Mouse (Mus musculus) hindbrain, embryonic 12.5 days (tissue): Measurements from ENCODE around the gene Btrc. TPM values are rescaled to one million over a fixed set of nuclear protein-coding genes. Genes with fewer than 3 reads are reported as not detected.
A peak's percentile ranks its signal among the peaks of the same experiment; 100 is the strongest.

Experiments
- ATAC-seq: fragments of 200-750 bp; cut with Nextera tagmentation; 2 replicates; pipeline ENCODE4 v1.8.0; 2017; ENCODE audit warnings: moderate TSS enrichment; ENCODE audit not compliant: low FRiP score
- H3K27ac ChIP-seq: fragments of 300-500 bp; sonication (generic); 2 replicates; pipeline ENCODE4 v1.5.1; 2016; ENCODE audit warnings: mild to moderate bottlenecking
- H3K27me3 ChIP-seq: fragments of 300-500 bp; sonication (generic); 2 replicates; pipeline ENCODE4 v1.6.1; 2016; ENCODE audit warnings: mild to moderate bottlenecking
- H3K36me3 ChIP-seq: fragments of 300-500 bp; sonication (generic); 2 replicates; pipeline ENCODE4 v1.6.1; 2016; ENCODE audit warnings: mild to moderate bottlenecking
- H3K4me1 ChIP-seq: fragments of 300-500 bp; sonication (generic); 2 replicates; pipeline ENCODE4 v1.6.1; 2016
- H3K4me2 ChIP-seq: fragments of 300-500 bp; sonication (generic); replicated peaks from 2 replicates; pipeline ENCODE4 v1.6.1; 2016; ENCODE audit warnings: mild to moderate bottlenecking
- H3K4me3 ChIP-seq: fragments of 300-500 bp; sonication (generic); 2 replicates; pipeline ENCODE4 v1.5.1; 2016; ENCODE audit warnings: mild to moderate bottlenecking
- H3K9ac ChIP-seq: fragments of 300-500 bp; sonication (generic); 2 replicates; pipeline ENCODE4 v1.6.1; 2016; ENCODE audit warnings: mild to moderate bottlenecking, moderate library complexity
- H3K9me3 ChIP-seq: fragments of 300-500 bp; sonication (generic); replicated peaks from 2 replicates; pipeline ENCODE4 v1.6.1; 2016; ENCODE audit warnings: mild to moderate bottlenecking
- WGBS: fragments of 180-500 bp; shearing (Covaris S2); methylation state at CpG from one replicate; pipeline ENCODE4 v1.1.7; 2016; 5-methylcytosine and 5-hydroxymethylcytosine counted together
- polyA plus RNA-seq: library from polyadenylated mRNA; unstranded; fragments of >200 nt; fragmentation: Nextera tagmentation; extraction: Ambion mirVana; gene quantifications from 2 replicates; pipeline ENCODE4 v1.2.1, GENCODE M21; 2016

The Btrc gene
- polyA plus RNA-seq, 1 experiment from 2014 or later, result 67.1 TPM

- 77% methylated on average over 7 of the region's 7 CpGs for WGBS
- no peak overlapping the region for H3K4me3 ChIP-seq
- H3K9me3 ChIP-seq, result no peaks in the 10 kb centered on the region
- no peak overlapping the region for H3K27ac ChIP-seq
- H3K4me1 ChIP-seq, result peaks cover 17% of the 10 kb centered on the region
- H3K9ac ChIP-seq, result no peak overlapping the region
- H3K36me3 ChIP-seq, result no peaks in the 10 kb centered on the region
- H3K27me3 ChIP-seq, result peaks cover 15% of the 10 kb centered on the region
- H3K4me2 ChIP-seq, result no peak overlapping the region
- no peak for ATAC-seq
Observed at GRCm38 (mm10) chr19:45456896-45457295, 93.4 kb downstream of the Btrc start.

- Histone ChIP-seq H3K27ac (0 out of 2 replicates have a peak overlapping the region, but pooled peaks have one; percentile 17), H3K27me3 (peaks cover 18% of the 10 kb centered on the region)
- 19% methylated on average over 7 of the region's 7 CpGs for WGBS
Observed at GRCm38 (mm10) chr19:45458702-45459101, 95.2 kb downstream of the Btrc start.

GRCm38 (mm10) chr19:45459931-45460665, 96.6 kb downstream of the Btrc start:
- Histone ChIP-seq H3K4me1 (peaks cover 17% of the 10 kb centered on the region), H3K27me3 (peaks cover 14% of the 10 kb centered on the region), H3K4me3 (no peak overlapping the region), H3K27ac (no peak overlapping the region), H3K9ac (no peak overlapping the region), H3K4me2 (no peak overlapping the region), H3K9me3 (no peaks in the 10 kb centered on the region), H3K36me3 (no peaks in the 10 kb centered on the region)
- no peak for ATAC-seq
- WGBS, result 35% methylated on average over 9 of the region's 9 CpGs

More at GRCm38 (mm10) chr19:45458702-45459101, 95.2 kb downstream of the Btrc start:
- Histone ChIP-seq H3K9ac (no peak overlapping the region), H3K4me1 (peaks cover 17% of the 10 kb centered on the region), H3K4me3 (no peak overlapping the region), H3K9me3 (no peaks in the 10 kb centered on the region), H3K4me2 (no peak overlapping the region), H3K36me3 (no peaks in the 10 kb centered on the region)
- no peak for ATAC-seq

- no peak for ATAC-seq
- peaks cover 17% of the 10 kb centered on the region for H3K4me1 ChIP-seq
- no peak overlapping the region for H3K4me2 ChIP-seq
- H3K9me3 ChIP-seq, result no peaks in the 10 kb centered on the region
- no peak overlapping the region for H3K9ac ChIP-seq
- no peak overlapping the region for H3K4me3 ChIP-seq
- 0 out of 2 replicates have a peak overlapping the region, but pooled peaks have one; percentile 1 for H3K27ac ChIP-seq
- no peaks in the 10 kb centered on the region for H3K36me3 ChIP-seq
- peaks cover 13% of the 10 kb centered on the region for H3K27me3 ChIP-seq
- WGBS, result 39% methylated on average over 10 of the region's 10 CpGs
Observed at GRCm38 (mm10) chr19:45460749-45461736, 97.5 kb downstream of the Btrc start.

- Histone ChIP-seq H3K9me3 (no peaks in the 10 kb centered on the region), H3K27me3 (no peaks in the 10 kb centered on the region), H3K4me2 (no peak overlapping the region), H3K4me1 (peaks cover 7% of the 10 kb centered on the region), H3K9ac (no peak overlapping the region), H3K4me3 (no peak overlapping the region), H3K27ac (no peak overlapping the region), H3K36me3 (peaks cover 2% of the 10 kb centered on the region; the same call in 1 of the 2 replicates)
- no peak for ATAC-seq
- WGBS, result 97% methylated on average over 5 of the region's 5 CpGs
Observed at GRCm38 (mm10) chr19:45469760-45470159, 106.2 kb downstream of the Btrc start.

GRCm38 (mm10) chr19:45472691-45473520, 109.4 kb downstream of the Btrc start:
- Histone ChIP-seq H3K9me3 (no peaks in the 10 kb centered on the region), H3K4me1 (peaks cover 29% of the 10 kb centered on the region), H3K9ac (no peak overlapping the region), H3K4me2 (no peak overlapping the region), H3K27ac (no peak overlapping the region), H3K4me3 (no peak overlapping the region), H3K27me3 (no peaks in the 10 kb centered on the region), H3K36me3 (peaks cover 2% of the 10 kb centered on the region; the same call in 1 of the 2 replicates)
- WGBS, result 56% methylated on average over 11 of the region's 11 CpGs
- ATAC-seq, result no peak

- Histone ChIP-seq H3K36me3 (peaks cover 2% of the 10 kb centered on the region; the same call in 1 of the 2 replicates), H3K27me3 (no peaks in the 10 kb centered on the region), H3K9ac (no peak overlapping the region), H3K9me3 (no peaks in the 10 kb centered on the region), H3K27ac (no peak overlapping the region), H3K4me1 (peaks cover 29% of the 10 kb centered on the region), H3K4me2 (no peak overlapping the region), H3K4me3 (no peak overlapping the region)
- no peak for ATAC-seq
- WGBS, result 84% methylated on average over 4 of the region's 4 CpGs
Observed at GRCm38 (mm10) chr19:45474686-45475085, 111.2 kb downstream of the Btrc start.

- H3K9me3 ChIP-seq, result no peaks in the 10 kb centered on the region
- peaks cover 2% of the 10 kb centered on the region; the same call in 1 of the 2 replicates for H3K36me3 ChIP-seq
- peak overlapping the region; percentile 41 for H3K4me2 ChIP-seq
- no peak overlapping the region for H3K9ac ChIP-seq
- peaks cover 29% of the 10 kb centered on the region for H3K4me1 ChIP-seq
- ATAC-seq, result no peak
- no peaks in the 10 kb centered on the region for H3K27me3 ChIP-seq
- H3K27ac ChIP-seq, result peak overlapping the region; percentile 66
- H3K4me3 ChIP-seq, result no peak overlapping the region
- WGBS, result 50% methylated on average over 24 of the region's 24 CpGs
Observed at GRCm38 (mm10) chr19:45475928-45476553, 112.5 kb downstream of the Btrc start.

- Histone ChIP-seq H3K36me3 (no peaks in the 10 kb centered on the region), H3K9me3 (no peaks in the 10 kb centered on the region), H3K4me2 (no peak overlapping the region), H3K9ac (no peak overlapping the region), H3K4me1 (peaks cover 22% of the 10 kb centered on the region), H3K4me3 (no peak overlapping the region), H3K27me3 (no peaks in the 10 kb centered on the region), H3K27ac (no peak overlapping the region)
- no peak for ATAC-seq
- 89% methylated on average over 6 of the region's 6 CpGs for WGBS
Observed at GRCm38 (mm10) chr19:45479548-45479947, 116.0 kb downstream of the Btrc start.

- Histone ChIP-seq H3K9me3 (no peaks in the 10 kb centered on the region), H3K36me3 (no peaks in the 10 kb centered on the region), H3K4me3 (no peak overlapping the region), H3K9ac (no peak overlapping the region), H3K4me1 (peaks cover 20% of the 10 kb centered on the region), H3K27me3 (no peaks in the 10 kb centered on the region), H3K4me2 (no peak overlapping the region), H3K27ac (no peak overlapping the region)
- ATAC-seq, result no peak
- WGBS, result 84% methylated on average over 2 of the region's 2 CpGs
Observed at GRCm38 (mm10) chr19:45480490-45480889, 117.0 kb downstream of the Btrc start.

GRCm38 (mm10) chr19:45480951-45481350, 117.4 kb downstream of the Btrc start:
- 89% methylated on average over 4 of the region's 4 CpGs for WGBS
- no peak overlapping the region for H3K4me2 ChIP-seq
- H3K4me3 ChIP-seq, result no peak overlapping the region
- no peaks in the 10 kb centered on the region for H3K27me3 ChIP-seq
- H3K4me1 ChIP-seq, result peaks cover 16% of the 10 kb centered on the region
- no peak for ATAC-seq
- no peaks in the 10 kb centered on the region for H3K36me3 ChIP-seq
- no peaks in the 10 kb centered on the region for H3K9me3 ChIP-seq
- H3K9ac ChIP-seq, result no peak overlapping the region
- H3K27ac ChIP-seq, result no peak overlapping the region
